Mouse (Mus musculus): ENCODE results near the gene Gm47841. TPM values are rescaled to one million over a fixed set of nuclear protein-coding genes. Genes with fewer than 3 reads are reported as not detected.

Gene Gm47841
- total and polyA plus RNA-seq, 3 experiments: not detected

DNA sequence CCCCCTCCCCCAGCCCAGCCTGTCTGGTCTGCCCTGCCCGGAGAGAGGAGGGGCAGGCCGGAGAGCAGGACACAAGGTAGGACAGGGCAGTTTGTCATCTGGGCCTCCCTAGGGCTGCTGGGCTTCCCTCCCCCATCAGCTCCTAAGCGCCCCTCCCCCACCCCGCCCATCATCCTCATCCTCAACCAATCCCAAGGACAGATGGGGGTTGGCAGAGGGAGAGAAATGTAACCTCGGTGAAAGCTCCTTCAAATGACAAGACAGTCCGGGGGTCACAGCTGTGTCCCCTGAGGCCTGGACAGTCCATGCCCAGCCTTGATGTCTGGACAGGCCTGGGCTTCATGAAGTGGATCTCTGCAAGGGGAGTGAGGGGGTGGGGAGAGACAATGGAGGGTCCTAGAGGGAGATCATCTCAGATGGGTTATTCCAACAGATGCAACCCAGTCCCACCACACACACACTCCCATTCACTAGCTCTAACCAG, 19.2 kb upstream of the Gm47841 start:
- dilution Hi-C loops (cut with MboI; ENCODE audit: extremely low pct_ligation_motif_present, extremely low pct_unique_long_range_greater_than_20kb, low sequenced_read_pairs): no loop called here
- TF ChIP-seq USF1 (IDR thresholded peaks at IDR 0.05; ENCODE audit: low read depth, low read length) (no peak), SMC3 (IDR thresholded peaks at IDR 0.05; ENCODE audit: low read depth, low read length) (no peak), IRF4 (IDR thresholded peaks at IDR 0.05; ENCODE audit: low read depth, low read length) (no peak), KAT2A (IDR thresholded peaks at IDR 0.05; ENCODE audit: insufficient replicate concordance, low read length) (no peak), MYC (IDR thresholded peaks at IDR 0.05; ENCODE audit: low read depth, low read length) (no peak), ELF1 (IDR thresholded peaks at IDR 0.05; ENCODE audit: low read depth, low read length) (no peak), ZNF384 (IDR thresholded peaks at IDR 0.05; ENCODE audit: low read depth, low read length) (no peak), BHLHE40 (IDR thresholded peaks at IDR 0.05; ENCODE audit: low read depth, low read length) (no peak), ZMIZ1 (IDR thresholded peaks at IDR 0.05; ENCODE audit: low read depth, low read length) (no peak)
- Histone ChIP-seq H3K27ac (ENCODE audit: insufficient read depth, low read depth) (no peak overlapping the region), H3K9ac (ENCODE audit: insufficient read depth, low read depth) (no peak overlapping the region), H3K27me3 (replicated peaks) (peaks cover 84% of the 10 kb centered on the region), H3K4me2 (ENCODE audit: insufficient read depth, low read depth, poor library complexity, severe bottlenecking) (no peak overlapping the region), H3K4me3 (replicated peaks in 1 of 3; ENCODE audit: low read depth in 2 of 3, low read length in 2 of 3, poor library complexity in 1 of 3) (no peak overlapping the region), H3K36me3 (replicated peaks in 1 of 2; ENCODE audit: control insufficient read depth in 1 of 2, insufficient read depth in 1 of 2, low read length in 1 of 2) (no peaks in the 10 kb centered on the region), H3K9me3 (replicated peaks; ENCODE audit: low read length) (no peaks in the 10 kb centered on the region), H3K4me1 (ENCODE audit: control insufficient read depth in 1 of 2, insufficient read depth in 2 of 2) (peaks cover 0 to 5% of the 10 kb centered on the region in 2 experiments; a peak in 1 of 4 replicates), H3K79me2 (replicated peaks; ENCODE audit: control insufficient read depth, extremely low read depth, insufficient read depth, poor library complexity, severe bottlenecking) (no peaks in the 10 kb centered on the region)
- no peak for DNase-seq (ENCODE audit: extremely low read depth)
- in situ Hi-C loops (cut with MboI; ENCODE audit: low pct_ligation_motif_present, low pct_unique_long_range_greater_than_20kb, low sequenced_read_pairs): no loop called here

DNA sequence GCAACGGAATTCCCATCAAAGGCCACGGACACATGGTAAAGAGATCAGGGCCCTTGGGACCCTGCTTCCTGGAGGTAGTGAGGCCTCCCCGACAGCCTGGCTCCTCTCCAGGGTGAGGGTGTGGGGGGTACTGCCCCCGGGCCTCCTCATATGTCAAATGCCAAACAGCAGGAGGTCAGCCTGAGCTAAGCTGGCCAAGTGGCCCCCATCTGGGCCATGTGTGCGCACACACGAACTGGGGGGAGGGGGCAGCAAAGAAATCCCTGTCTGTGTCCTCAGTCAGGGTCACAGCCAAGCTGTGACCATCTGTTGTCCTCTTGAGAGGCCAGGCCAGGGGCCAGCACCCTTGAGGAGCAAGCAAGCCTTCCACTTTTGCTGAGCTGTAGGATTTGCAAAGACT, 17.9 kb upstream of the Gm47841 start:
- Histone ChIP-seq H3K27me3 (replicated peaks) (peaks cover 81% of the 10 kb centered on the region), H3K4me2 (ENCODE audit: insufficient read depth, low read depth, poor library complexity, severe bottlenecking) (no peak overlapping the region), H3K36me3 (replicated peaks in 1 of 2; ENCODE audit: control insufficient read depth in 1 of 2, insufficient read depth in 1 of 2, low read length in 1 of 2) (no peaks in the 10 kb centered on the region), H3K9me3 (replicated peaks; ENCODE audit: low read length) (no peaks in the 10 kb centered on the region), H3K4me3 (replicated peaks in 1 of 3; ENCODE audit: low read depth in 2 of 3, low read length in 2 of 3, poor library complexity in 1 of 3) (no peak overlapping the region), H3K4me1 (ENCODE audit: control insufficient read depth in 1 of 2, insufficient read depth in 2 of 2) (peaks cover 0 to 5% of the 10 kb centered on the region in 2 experiments; a peak in 1 of 4 replicates), H3K79me2 (replicated peaks; ENCODE audit: control insufficient read depth, extremely low read depth, insufficient read depth, poor library complexity, severe bottlenecking) (no peaks in the 10 kb centered on the region), H3K27ac (ENCODE audit: insufficient read depth, low read depth) (no peak overlapping the region), H3K9ac (ENCODE audit: insufficient read depth, low read depth) (no peak overlapping the region)
- no peak for DNase-seq (ENCODE audit: extremely low read depth)
- in situ Hi-C loops (cut with MboI; ENCODE audit: low pct_ligation_motif_present, low pct_unique_long_range_greater_than_20kb, low sequenced_read_pairs) (no loop called here), dilution Hi-C loops (cut with MboI; ENCODE audit: extremely low pct_ligation_motif_present, extremely low pct_unique_long_range_greater_than_20kb, low sequenced_read_pairs) (no loop called here)
- TF ChIP-seq MYC (IDR thresholded peaks at IDR 0.05; ENCODE audit: low read depth, low read length): no peak
- no peak for TF ChIP-seq ZKSCAN1 (IDR thresholded peaks at IDR 0.05; ENCODE audit: borderline replicate concordance, low read depth, low read length)

- no peak overlapping the region for H3K27ac ChIP-seq (ENCODE audit: insufficient read depth, low read depth)
- H3K79me2 ChIP-seq (replicated peaks; ENCODE audit: control insufficient read depth, extremely low read depth, insufficient read depth, poor library complexity, severe bottlenecking): no peaks in the 10 kb centered on the region
- H3K4me3 ChIP-seq (replicated peaks in 1 of 3; ENCODE audit: low read depth in 2 of 3, low read length in 2 of 3, poor library complexity in 1 of 3): no peak overlapping the region
- no peaks in the 10 kb centered on the region for H3K9me3 ChIP-seq (replicated peaks; ENCODE audit: low read length)
- no peak for DNase-seq (ENCODE audit: extremely low read depth)
- H3K27me3 ChIP-seq (replicated peaks): peaks cover 70% of the 10 kb centered on the region
- H3K36me3 ChIP-seq (replicated peaks in 1 of 2; ENCODE audit: control insufficient read depth in 1 of 2, insufficient read depth in 1 of 2, low read length in 1 of 2): no peaks in the 10 kb centered on the region
- in situ Hi-C loops (cut with MboI; ENCODE audit: low pct_ligation_motif_present, low pct_unique_long_range_greater_than_20kb, low sequenced_read_pairs): no loop called here
- H3K9ac ChIP-seq (ENCODE audit: insufficient read depth, low read depth): no peak overlapping the region
- no peak overlapping the region for H3K4me2 ChIP-seq (ENCODE audit: insufficient read depth, low read depth, poor library complexity, severe bottlenecking)
- H3K4me1 ChIP-seq (ENCODE audit: control insufficient read depth in 1 of 2, insufficient read depth in 2 of 2): peaks cover 0 to 5% of the 10 kb centered on the region in 2 experiments; a peak in 1 of 4 replicates
- TF ChIP-seq ZMIZ1 (IDR thresholded peaks at IDR 0.05; ENCODE audit: low read depth, low read length) (no peak), EP300 (IDR thresholded peaks at IDR 0.05; ENCODE audit: low read length) (no peak), USF2 (conservative IDR thresholded peaks at IDR 0.05; ENCODE audit: low read depth, low read length) (no peak), UBTF (IDR thresholded peaks at IDR 0.05; ENCODE audit: low read depth, low read length) (no peak), JUND (conservative IDR thresholded peaks at IDR 0.05; ENCODE audit: low read depth, low read length) (no peak), ETS1 (conservative IDR thresholded peaks at IDR 0.05; ENCODE audit: low read depth, low read length) (no peak), MAFK (IDR thresholded peaks at IDR 0.05; ENCODE audit: insufficient replicate concordance, low read length) (no peak), RAD21 (IDR thresholded peaks at IDR 0.05; ENCODE audit: low read depth, low read length) (no peak), CHD1 (IDR thresholded peaks at IDR 0.05; ENCODE audit: low read depth, low read length) (no peak), USF1 (IDR thresholded peaks at IDR 0.05; ENCODE audit: low read depth, low read length) (no peak), PAX5 (IDR thresholded peaks at IDR 0.05; ENCODE audit: low read length) (no peak), TCF12 (IDR thresholded peaks at IDR 0.05; ENCODE audit: low read depth, low read length) (no peak), ZKSCAN1 (IDR thresholded peaks at IDR 0.05; ENCODE audit: borderline replicate concordance, low read depth, low read length) (no peak), NELFE (IDR thresholded peaks at IDR 0.05; ENCODE audit: low read depth, low read length) (no peak)
- dilution Hi-C loops (cut with MboI; ENCODE audit: extremely low pct_ligation_motif_present, extremely low pct_unique_long_range_greater_than_20kb, low sequenced_read_pairs): no loop called here
Measured at GRCm38 (mm10) chr15:101060280-101060852, 13.2 kb upstream of the Gm47841 start.

Data from CH12.LX (cell line).